Mouse (Mus musculus) lung, postnatal 10 days (tissue): ENCODE measurements around the gene Acsl4.

Experiments
- DNase-seq: peaks from one replicate; pipeline ENCODE4 v3.0.0; 2021

Acsl4 gene

GRCm38 (mm10) chrX:142390247-142390908 lies at the start of gene Acsl4:
Gene Acsl4 (minus strand): TSS chrX:142390535.
- DNase-seq: peak; percentile 95

- DNase-seq: no peak
These were observed 47.7 kb upstream of the Acsl4 start for GRCm38 (mm10) chrX:142437971-142438504.

GRCm38 (mm10) chrX:142432846-142433245 lies 42.5 kb upstream of the Acsl4 start:
- DNase-seq: no peak

- no peak for DNase-seq
These were observed 36.8 kb upstream of the Acsl4 start for GRCm38 (mm10) chrX:142427111-142427510.

- no peak for DNase-seq
These were observed 36.3 kb upstream of the Acsl4 start for GRCm38 (mm10) chrX:142426628-142427027.

GRCm38 (mm10) chrX:142413884-142414283 lies 23.5 kb upstream of the Acsl4 start:
- DNase-seq: no peak

GRCm38 (mm10) chrX:142410060-142410459 lies 19.7 kb upstream of the Acsl4 start:
- no peak for DNase-seq

GRCm38 (mm10) chrX:142409338-142409737 lies 19.0 kb upstream of the Acsl4 start:
- no peak for DNase-seq

GRCm38 (mm10) chrX:142403114-142403513 lies 12.8 kb upstream of the Acsl4 start:
- DNase-seq: no peak

- DNase-seq: no peak
These were observed 8.3 kb upstream of the Acsl4 start for GRCm38 (mm10) chrX:142398621-142399020.

- DNase-seq: no peak
These were observed 552 bp upstream of the Acsl4 start for GRCm38 (mm10) chrX:142390909-142391265.

GRCm38 (mm10) chrX:142389581-142390159 lies 665 bp downstream of the Acsl4 start:
- peak; percentile 7 for DNase-seq

- DNase-seq: no peak
These were observed 2.2 kb downstream of the Acsl4 start for GRCm38 (mm10) chrX:142388141-142388540.

GRCm38 (mm10) chrX:142387634-142388033 lies 2.7 kb downstream of the Acsl4 start:
- no peak for DNase-seq

GRCm38 (mm10) chrX:142384918-142385317 lies 5.4 kb downstream of the Acsl4 start:
- no peak for DNase-seq

GRCm38 (mm10) chrX:142379894-142380293 lies 10.4 kb downstream of the Acsl4 start:
- no peak for DNase-seq

GRCm38 (mm10) chrX:142378048-142378447 lies 12.3 kb downstream of the Acsl4 start:
- no peak for DNase-seq

GRCm38 (mm10) chrX:142377358-142377757 lies 13.0 kb downstream of the Acsl4 start:
- DNase-seq: no peak

- no peak for DNase-seq
These were observed 13.6 kb downstream of the Acsl4 start for GRCm38 (mm10) chrX:142376747-142377146.

GRCm38 (mm10) chrX:142375519-142375918 lies 14.8 kb downstream of the Acsl4 start:
- DNase-seq: no peak

- peak; percentile 45 for DNase-seq
These were observed 17.9 kb downstream of the Acsl4 start for GRCm38 (mm10) chrX:142372393-142372792.

GRCm38 (mm10) chrX:142369935-142370334 lies 20.4 kb downstream of the Acsl4 start:
- peak; percentile 20 for DNase-seq

- DNase-seq: no peak
These were observed 26.5 kb downstream of the Acsl4 start for GRCm38 (mm10) chrX:142363882-142364281.

GRCm38 (mm10) chrX:142359031-142359430 lies 31.3 kb downstream of the Acsl4 start:
- DNase-seq: no peak

GRCm38 (mm10) chrX:142358427-142358826 lies 31.9 kb downstream of the Acsl4 start:
- no peak for DNase-seq
